Mouse (Mus musculus): ENCODE measurements around the gene Arhgef2.

Arhgef2 gene

DNA sequence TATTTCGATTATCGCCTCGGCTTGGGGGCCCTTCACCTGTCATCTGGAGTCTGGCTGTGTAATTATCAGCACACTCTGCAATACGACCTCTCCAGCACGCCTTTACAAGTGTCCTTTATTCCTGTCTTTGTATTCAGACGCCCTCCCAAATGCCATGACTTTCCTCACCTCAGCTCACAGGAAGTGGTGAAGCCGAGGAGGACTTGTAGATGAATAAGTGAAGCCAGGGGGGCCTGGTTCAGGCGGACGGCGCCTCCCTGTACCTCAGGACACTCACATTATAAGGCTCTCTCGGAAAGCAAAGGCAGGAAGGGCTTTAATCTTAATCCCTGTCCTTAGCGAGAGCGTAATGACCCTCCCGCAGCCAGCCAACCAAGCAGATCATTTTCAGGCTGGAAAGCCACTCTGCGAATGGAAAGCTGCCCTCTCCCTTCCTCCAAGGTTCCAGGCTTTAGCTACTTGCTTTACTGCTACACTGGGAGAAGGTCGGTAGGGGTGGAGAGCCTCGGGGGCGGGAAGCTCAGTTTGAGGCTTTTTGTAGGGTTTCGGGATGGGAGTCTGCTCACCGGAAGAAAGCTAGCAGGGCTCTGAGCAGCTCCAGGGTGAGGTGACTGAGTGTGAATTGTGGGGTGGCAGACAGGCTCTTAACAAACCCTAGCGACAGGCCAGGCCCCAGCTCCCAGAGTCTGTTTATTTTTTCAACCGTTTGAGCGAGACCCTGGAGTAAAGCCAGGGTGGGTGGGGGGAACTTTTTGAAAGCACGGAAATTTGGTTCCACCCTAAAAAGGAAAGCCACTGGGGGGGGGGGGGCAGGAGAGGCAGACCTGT is 16.6 kb downstream of the Arhgef2 start:
- peak; percentile 71 for DNase-seq

DNA sequence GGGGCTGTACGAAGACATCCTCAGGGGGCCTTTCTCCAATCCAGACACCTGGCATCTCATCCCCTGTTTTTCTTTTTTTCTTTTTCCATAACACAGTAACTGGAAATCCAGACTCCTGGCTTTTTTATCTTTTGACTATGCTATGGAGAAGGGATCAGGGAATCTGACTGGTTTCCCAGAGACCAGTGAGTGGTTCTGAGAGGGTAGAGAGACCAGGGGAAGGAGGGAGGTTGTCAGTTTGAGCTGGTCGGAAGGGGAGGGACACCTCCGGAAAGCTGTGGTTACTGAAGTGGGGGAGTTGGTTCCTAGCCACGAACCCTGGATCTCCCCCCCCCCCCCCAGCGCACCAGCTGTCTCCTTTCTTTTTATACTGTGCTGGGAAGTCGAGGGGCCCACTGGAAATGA is 17.2 kb downstream of the Arhgef2 start:
- no peak for DNase-seq

DNA sequence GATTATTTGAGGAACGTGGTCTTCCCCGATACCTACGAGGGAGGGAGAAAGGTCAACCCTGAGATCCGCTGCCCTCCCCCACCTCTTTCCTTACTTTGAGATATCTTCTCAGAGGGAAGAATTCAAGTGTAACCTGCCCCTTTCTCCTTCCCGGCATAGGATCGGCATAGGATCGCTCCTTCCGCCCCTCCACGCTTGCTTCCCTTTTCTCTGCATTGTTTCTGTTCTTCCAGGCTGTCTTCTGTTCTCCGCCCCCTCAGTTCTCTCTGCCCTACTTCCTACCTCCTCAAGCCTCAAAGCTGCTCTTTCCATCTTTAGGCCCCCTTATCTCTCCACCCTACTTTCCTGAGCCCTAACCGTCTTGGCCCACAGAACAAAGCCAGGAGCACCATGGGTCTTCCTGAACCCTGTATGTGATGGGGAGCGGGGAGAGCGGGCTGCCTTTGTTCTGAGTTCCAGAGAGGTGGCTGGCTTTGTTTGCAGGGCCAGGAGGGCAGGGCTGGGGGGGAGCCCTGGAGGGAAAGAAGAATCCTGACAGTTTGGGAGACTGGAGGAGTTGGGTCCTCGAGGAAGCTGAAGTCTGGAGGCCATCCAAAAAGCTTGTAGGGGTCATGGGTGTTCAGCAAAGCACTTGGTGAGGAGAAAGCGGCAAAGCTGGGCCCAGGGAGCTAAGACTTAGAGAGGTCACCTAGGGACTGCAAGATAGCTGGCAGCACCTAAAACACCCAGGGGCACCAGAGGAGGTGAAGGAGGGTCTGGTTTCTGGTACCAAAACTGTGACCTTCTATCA is 17.8 kb downstream of the Arhgef2 start:
- DNase-seq: peak; percentile 63

DNA sequence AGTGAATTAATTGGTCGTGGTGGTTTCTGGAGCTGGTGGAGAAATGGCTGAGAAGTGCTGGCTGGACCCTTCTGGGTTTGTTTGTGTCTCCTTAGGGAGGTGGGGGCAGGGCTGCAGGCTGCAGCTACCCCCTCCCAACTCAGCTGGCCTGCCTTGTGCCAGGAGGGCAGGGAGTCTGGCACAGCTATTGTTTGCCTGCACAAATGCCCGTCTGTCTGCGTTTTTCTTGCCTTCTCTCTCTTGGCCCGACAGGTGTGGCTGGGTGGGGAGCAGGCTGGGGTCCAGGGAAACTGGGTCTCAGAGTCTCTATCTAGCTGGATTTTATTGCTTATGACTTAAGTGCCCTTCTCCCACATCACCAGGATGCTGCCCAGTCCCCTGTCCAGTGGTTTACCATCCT is 18.6 kb downstream of the Arhgef2 start:
- peak; percentile 55 for DNase-seq

DNA sequence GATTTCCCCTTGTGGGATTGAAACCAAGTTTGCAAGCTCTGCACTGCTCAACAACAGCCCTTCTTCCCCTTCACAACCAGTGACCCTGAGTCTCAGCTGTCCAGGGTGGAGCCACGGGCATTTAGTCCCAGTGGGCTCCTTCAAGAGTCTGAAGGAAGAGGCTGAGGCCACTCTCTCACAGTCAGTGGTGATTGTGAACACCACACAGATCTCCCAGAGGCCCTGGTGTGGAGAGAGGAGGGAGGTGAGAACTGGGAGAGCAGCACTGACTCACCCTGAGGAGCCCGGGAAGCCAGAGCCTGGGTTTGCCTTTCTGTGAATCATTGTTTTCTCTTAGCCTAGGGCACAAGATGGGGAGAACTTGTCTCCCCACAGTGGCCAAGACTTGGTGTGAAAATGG is 19.2 kb downstream of the Arhgef2 start:
- DNase-seq: peak; percentile 15

DNA sequence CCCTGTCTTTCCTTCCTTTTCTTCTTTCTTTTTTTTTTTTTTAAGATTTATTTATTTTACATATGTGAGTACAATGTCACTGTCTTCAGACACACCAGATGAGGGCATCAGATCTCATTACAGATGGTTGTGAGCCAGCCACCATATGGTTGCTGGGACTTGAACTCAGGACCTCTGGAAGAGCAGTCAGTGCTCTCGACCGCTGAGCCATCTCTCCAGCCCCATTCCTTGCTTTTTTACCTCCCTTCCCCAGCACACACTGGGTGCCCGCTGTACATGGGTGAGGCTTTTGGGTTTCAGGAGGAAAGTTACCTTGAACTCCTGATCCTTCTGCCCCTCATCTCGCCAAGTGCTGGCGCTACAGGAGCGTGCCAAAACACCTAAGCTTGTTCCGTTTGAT is 19.8 kb downstream of the Arhgef2 start:
- DNase-seq: no peak

DNA sequence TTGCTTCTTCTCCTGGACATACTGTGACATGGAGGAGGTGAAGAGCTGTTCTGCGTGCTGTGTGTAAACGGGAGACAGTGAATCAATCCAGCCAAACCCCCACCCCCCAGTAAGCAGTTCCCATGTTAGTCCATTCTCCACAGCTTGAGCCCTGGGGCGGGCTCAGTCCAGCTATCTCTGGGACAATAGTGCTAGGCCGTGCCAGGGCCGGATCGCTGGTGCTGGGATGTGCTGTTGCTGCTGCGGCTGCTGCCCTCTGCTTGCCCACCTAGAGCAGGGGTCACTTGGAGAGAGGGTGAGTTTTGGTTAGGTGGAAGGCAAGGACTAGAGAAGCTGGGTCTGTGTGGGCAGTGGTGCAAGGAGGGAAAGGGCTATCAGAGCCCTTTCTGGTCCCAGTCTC is 20.6 kb downstream of the Arhgef2 start:
- DNase-seq: no peak

DNA sequence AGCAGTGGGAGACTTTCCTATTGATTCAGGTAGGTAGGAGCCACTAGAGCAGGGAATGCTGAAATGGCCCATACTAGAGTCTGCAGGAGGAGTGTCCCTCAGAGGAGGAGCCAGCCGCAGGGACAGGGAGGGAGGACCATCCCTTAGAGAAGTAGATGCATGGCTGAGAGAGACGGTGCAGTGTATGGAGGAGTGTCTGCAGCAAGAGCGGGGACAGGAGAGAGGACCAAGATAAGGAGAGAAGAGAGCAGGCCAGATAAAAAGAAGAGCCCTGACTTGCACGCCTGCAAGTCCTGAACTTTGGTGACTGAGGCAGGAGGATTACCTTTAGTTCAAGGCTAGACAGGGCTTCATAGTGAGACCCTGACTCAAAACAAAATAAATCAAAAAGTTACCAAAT is 21.3 kb downstream of the Arhgef2 start:
- DNase-seq: no peak

DNA sequence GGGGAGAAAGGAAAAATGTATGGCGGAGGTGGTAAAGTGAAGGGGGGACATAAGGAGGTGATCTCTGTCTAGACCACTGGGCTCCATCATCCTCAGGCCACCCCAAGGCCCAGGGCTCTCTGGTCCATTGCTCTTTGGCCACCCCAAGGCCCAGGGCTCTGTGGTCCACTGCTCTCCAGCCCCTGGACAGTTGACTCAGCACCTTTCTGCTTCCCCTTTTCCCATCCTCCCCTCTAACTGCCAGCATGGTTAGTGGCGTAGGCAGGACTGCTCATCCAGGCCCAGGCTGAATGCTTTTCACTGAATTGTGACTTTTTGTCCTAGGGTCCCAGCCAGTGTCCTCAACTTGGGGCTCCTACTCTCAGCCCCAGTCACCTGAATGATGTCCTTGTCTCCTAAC is 21.8 kb downstream of the Arhgef2 start:
- DNase-seq: no peak

DNA sequence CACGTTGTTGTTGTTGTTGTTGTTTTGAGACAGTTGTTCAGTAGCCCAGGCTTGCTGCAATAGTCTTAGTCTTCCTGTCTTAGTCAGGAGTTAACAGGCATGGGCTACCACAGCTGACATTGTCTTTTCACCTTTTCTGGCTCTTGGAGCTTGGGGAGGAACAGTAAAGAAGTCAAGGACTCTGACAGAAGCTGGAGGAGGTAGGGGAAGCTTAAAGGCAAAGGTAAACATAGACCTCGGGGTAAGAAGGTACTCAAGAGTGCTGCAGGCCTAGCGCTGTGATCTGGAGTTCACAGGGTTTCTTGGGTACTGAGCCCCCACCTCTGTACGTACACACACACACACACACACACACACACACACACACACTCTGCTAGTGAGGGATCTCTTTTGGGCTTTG is 23.0 kb downstream of the Arhgef2 start:
- no peak for DNase-seq

DNA sequence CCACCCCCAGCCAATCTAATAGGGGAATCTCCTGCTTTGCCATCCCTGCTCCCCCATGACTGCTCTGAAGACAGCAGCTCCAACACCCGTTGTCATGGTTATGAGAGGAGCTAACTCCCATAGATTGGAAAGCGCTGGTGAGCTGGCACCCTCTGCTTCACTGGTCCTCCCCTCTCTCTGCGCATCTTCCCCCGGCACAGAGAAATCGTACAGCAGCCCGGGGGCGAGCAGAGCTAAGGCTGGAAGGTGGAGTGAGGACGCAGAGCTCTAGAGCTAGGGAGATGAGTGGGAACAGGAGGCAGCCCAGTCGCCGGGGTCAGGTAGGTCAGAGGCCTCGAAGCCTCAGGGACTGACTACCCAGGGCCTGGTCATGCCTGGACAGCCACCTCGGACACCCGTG is 23.5 kb downstream of the Arhgef2 start:
- no peak for DNase-seq

DNA sequence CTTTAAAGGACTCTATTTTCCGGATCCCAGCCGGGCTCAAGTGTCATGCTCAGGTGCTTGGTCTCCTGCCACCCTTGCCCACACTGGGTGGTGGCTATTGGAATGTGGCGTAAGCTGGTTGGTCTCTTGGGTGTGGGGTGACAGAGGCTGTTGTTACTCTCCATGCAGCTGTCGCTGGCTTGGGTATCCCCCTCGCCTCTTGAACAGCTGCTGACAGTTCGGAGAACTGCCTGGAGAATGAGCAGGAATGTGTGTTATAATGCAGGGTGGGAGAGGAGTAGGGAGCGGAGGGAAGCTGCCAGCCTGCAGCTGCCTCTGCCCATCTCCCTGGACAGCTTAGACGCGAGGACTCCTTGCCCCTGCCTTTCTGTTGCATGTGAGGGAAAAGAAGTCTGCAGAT is 24.3 kb downstream of the Arhgef2 start:
- DNase-seq: no peak

DNA sequence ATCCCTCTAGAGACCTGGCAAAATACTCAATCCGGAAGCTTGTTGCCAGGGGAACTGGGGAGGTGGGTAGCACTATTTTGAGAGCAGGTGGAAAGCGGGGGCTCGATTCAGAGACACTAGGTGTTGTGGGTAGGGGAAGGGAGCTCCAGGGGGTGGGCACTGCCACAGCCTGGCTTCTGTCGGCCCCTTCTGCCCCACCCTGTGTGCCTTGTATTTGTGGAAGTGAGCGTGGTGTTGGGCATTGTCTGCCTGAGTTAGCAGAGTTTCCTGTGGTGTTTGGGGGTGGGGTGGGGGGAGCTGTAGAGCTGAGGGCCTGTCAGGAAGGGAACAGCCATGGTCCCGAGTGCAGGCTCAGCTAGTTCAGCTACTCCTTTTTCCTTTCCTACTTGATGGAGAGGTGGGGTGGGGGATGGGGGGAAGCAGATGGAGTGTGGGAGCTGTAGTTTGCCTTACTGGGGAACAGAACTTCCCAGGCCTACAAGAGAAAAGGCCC is 25.1 kb downstream of the Arhgef2 start:
- no peak for DNase-seq

DNA sequence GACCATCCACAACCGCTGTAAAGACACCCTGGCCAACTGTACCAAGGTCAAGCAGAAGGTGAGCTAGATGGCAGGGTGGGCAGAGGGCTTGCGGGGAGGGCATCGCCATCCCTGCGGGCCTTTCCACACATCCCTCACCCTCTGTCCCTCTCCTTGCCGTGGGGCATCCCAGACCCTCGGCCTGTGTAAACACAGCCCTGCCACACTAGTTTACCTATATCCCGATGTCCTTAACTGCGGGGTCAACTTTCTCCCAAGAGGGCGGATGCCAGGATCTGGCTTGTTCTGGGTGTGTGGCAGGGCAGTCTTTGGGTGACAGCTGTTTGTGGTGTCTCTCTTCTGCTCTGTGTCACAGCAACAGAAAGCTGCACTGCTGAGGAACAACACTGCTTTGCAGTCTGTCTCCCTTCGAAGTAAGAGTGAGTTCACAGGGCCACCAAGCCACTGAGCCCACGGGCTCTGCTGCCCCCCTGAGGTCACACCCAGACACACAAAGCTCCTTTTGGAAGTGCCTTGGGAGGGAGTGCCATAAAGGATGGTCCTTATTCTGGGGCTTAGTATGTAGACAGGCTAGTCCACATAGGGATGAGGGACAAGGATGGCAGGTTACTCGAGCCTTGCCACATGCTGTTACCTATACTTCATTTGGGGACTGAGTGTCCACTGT is 26.3 kb downstream of the Arhgef2 start:
- peak; percentile 67 for DNase-seq

DNA sequence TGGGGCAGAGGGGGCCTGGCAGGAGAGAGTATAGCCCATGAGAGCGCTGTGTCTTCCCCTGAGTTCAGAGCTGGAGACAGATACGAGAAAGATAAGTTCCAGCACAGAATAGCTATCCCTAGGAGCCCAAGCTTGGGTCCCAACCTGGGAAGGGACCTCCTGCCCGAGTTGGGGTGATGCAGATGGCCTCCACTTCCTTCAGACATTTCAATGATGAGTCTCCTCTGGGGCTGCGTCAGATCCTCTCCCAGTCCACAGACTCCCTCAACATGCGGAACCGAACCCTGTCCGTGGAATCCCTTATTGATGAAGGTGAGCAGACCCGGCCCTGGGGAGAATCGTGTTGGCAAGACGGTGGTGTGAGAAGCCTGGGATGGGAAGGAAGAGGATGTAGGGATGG is 27.3 kb downstream of the Arhgef2 start:
- no peak for DNase-seq

DNA sequence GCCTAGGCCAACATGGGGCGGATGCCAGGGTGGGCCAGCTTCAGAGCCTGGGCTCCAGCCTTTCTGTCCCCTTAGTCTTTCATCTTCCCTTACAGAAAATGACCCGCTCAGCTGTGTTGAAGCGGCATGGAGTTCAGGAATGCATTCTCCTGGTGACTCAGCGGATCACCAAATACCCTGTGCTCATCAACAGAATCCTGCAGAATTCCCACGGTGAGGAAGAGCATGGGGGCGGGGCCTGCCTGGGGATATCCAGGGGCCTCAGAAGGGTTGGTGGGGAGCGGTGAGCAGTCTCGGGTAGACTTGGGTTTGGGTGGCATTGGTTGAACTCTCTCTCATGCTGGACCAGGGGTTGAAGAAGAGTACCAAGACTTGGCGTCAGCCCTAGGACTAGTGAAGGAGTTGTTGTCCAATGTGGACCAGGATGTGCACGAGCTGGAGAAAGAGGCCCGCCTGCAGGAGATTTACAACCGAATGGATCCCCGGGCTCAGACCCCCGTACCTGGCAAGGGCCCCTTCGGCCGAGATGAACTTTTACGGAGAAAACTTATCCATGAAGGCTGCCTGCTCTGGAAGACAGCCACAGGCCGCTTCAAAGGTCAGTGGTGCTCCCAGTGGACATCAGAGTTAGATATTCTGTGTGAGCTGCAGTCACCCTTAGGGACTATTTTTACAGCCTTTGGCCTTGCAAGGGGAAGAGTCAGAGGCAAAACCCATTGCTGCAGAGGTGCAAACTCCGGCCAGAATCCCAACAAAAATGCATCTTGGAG is 29.9 kb downstream of the Arhgef2 start:
- no peak for DNase-seq

DNA sequence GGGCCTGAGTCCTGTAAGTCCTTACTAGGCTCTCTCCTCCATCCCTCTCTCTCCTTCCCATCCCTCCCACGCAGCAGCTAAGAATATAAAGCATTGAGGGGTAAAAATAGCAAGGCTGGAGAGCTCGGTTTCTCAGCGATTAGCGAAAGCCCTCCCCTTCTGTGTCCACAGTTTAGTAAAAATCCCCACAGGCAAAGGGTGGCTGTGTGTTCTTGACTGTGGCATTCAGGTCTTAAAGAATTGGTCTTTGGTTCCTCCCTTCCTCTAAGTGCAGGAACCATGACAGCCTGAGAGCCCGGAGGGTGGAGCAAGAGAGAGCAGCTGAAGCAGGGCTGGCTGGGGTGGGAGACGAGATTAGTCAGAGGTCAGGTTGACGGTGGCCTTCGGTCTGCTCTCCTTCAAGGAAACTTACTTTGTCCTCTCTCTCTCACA is 30.8 kb downstream of the Arhgef2 start:
- DNase-seq: no peak

DNA sequence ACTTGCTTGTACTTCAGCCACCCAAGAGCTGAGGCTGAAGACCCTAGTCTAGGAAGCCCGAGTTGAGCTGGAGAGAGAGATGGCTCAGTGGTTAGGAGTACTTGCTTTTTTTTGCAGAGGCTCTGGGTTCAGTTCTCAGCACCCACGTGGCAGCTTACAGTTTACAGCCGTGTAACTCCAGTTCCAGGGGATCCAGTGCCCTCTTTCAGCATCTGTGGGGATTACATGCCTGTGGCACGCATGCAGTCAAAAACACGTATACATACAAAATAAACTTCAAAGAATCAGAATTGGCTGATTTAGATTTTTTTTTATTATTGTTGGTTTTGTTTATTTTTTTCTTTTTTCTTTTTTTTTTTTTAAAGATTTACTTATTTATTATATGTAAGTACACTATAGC is 31.4 kb downstream of the Arhgef2 start:
- no peak for DNase-seq

DNA sequence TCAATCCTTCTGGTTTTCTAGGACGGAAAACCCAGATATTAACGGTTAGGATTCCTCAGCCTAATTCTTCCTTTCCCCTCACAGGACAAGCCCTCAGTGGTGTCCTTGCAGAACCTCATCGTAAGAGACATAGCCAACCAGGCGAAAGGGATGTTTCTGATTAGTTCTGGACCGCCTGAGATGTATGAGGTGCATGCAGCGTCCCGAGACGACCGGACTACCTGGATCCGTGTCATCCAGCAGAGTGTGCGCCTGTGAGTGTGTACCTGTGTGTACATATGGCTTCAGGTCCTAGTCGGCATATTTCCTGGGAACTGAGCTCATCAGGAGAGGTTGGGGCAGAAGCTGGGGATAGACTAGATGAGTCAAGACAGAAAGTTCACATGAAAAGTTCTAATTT is 33.5 kb downstream of the Arhgef2 start:
- DNase-seq: no peak

DNA sequence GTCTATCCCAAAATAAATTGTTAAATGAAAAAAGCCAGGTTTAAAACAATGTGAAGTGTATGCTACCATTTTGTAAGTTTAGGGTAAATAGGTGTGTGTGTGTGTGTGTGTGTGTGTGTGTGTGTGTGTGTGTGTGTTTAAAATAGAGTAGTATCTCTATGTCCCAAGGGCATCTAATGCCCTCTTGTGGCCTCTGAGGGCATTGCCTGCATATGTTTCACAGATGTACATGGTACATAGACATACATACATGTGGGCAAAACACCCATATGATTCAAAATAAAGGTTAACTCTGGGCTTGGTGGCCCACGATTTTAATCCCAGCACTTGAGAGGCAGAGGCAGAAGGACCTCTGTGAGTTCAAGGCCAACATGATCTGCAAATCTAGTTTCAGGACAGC is 34.9 kb downstream of the Arhgef2 start:
- peak; percentile 80 for DNase-seq

DNA sequence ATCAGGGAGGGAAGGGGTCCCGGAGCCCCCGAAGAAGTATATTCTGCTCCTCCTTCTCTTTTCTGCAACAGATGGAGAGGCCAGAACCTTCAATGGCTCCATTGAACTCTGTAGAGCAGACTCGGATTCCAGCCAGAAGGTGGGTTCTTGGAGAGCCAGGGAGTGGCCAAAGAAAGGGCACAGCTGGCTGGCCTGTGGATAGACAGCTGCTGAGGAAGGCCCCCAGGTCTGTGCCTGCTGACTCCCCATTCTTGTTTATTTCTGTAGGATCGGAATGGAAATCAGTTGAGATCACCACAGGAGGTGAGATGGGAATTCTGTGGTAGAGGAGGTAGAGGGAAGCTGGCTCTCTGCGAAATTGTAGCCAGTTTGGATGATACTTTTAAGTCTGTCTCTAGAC is 37.3 kb downstream of the Arhgef2 start:
- no peak for DNase-seq

DNA sequence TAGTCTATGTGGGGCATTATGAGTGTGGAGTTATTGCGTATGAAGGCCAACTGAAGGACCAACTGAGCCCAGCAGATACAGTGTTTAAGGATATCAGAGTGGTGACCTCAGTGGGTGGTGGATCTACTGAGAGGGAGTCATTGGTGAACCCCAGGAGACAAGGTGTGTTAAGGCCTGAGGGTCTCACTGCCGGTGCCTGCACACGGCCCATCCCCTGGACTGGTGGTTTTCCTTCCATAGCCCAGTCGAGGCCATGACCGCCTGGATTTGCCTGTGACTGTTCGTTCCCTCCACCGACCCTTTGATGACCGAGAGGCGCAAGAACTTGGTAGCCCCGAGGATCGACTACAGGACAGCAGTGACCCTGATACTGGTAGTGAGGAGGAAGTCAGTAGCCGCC is 40.2 kb downstream of the Arhgef2 start:
- no peak for DNase-seq

Data from retina, postnatal 1 day (tissue).